Mouse (Mus musculus) lung, postnatal 0 days (tissue): ENCODE results near the gene D630003M21Rik. TPM values are rescaled to one million over a fixed set of nuclear protein-coding genes. Genes with fewer than 3 reads are reported as not detected.

ENCODE experiments used
- ATAC-seq: fragments of 200-750 bp; cut with Nextera tagmentation; 2 replicates; pipeline ENCODE4 v1.8.0; 2017; ENCODE audit warnings: moderate library complexity
- DNase-seq: peaks from one replicate; pipeline ENCODE4 v3.0.0-alpha.2; 2016; ENCODE audit warnings: low spot score
- H3K27ac ChIP-seq: fragments of 300-500 bp; sonication (generic); 2 replicates; pipeline ENCODE4 v1.5.1; 2014; ENCODE audit warnings: antibody characterized with exemption, mild to moderate bottlenecking, low read length, mixed read lengths
- H3K27me3 ChIP-seq: fragments of 300-500 bp; sonication (generic); replicated peaks from 2 replicates; pipeline ENCODE4 v1.6.1; 2014; ENCODE audit warnings: low read length, mixed read lengths; ENCODE audit not compliant: insufficient read depth
- H3K36me3 ChIP-seq: fragments of 300-500 bp; sonication (generic); 2 replicates; pipeline ENCODE4 v1.6.1; 2014; ENCODE audit warnings: low read length, mixed read lengths; ENCODE audit not compliant: insufficient read depth
- H3K4me1 ChIP-seq: fragments of 300-500 bp; sonication (generic); 2 replicates; pipeline ENCODE4 v1.6.1; 2014; ENCODE audit warnings: antibody characterized with exemption, low read depth, low read length, mixed read lengths; ENCODE audit not compliant: insufficient read depth
- H3K4me2 ChIP-seq: fragments of 300-500 bp; sonication (generic); replicated peaks from 2 replicates; pipeline ENCODE4 v1.6.1; 2014; ENCODE audit warnings: low read depth, mild to moderate bottlenecking, low read length, moderate library complexity, mixed read lengths
- H3K4me3 ChIP-seq: fragments of 300-500 bp; sonication (generic); 2 replicates; pipeline ENCODE4 v1.5.1; 2014; ENCODE audit warnings: low read depth, low read length
- H3K9ac ChIP-seq: fragments of 300-500 bp; sonication (generic); replicated peaks from 2 replicates; pipeline ENCODE4 v1.6.1; 2014; ENCODE audit warnings: low read depth, mild to moderate bottlenecking
- H3K9me3 ChIP-seq: fragments of 300-500 bp; sonication (generic); 2 replicates; pipeline ENCODE4 v1.6.1; 2016; ENCODE audit warnings: low read length, mixed read lengths
- CTCF ChIP-seq: IDR thresholded peaks from 2 replicates; pipeline ENCODE4 v1.5.1; 2016; ENCODE audit warnings: antibody characterized with exemption, mild to moderate bottlenecking
- EP300 ChIP-seq: IDR thresholded peaks from 2 replicates; pipeline ENCODE4 v1.6.1; 2016; ENCODE audit warnings: antibody characterized with exemption, mild to moderate bottlenecking, control low read depth
- WGBS: fragments of 180-500 bp; shearing (Covaris S2); extraction: QIAGEN DNeasy Blood & Tissue Kit; methylation state at CpG from one replicate; pipeline ENCODE4 v1.1.7; 2014; 5-methylcytosine and 5-hydroxymethylcytosine counted together
- polyA plus RNA-seq: library from polyadenylated mRNA; unstranded; fragments of >200 nt; fragmentation: Nextera tagmentation; extraction: Ambion mirVana; gene quantifications from 2 replicates; pipeline ENCODE4 v1.2.1, GENCODE M21; 2015

D630003M21Rik gene
- polyA plus RNA-seq, 1 experiment from 2014 or later: 0.85 TPM

GRCm38 (mm10) chr2:158154641-158155040, 74.4 kb downstream of the D630003M21Rik start:
- Histone ChIP-seq H3K9me3 (no peaks in the 10 kb centered on the region), H3K36me3 (no peaks in the 10 kb centered on the region), H3K9ac (no peak overlapping the region), H3K4me2 (no peak overlapping the region), H3K27me3 (no peaks in the 10 kb centered on the region), H3K4me3 (no peak overlapping the region), H3K27ac (no peak overlapping the region), H3K4me1 (peaks cover 4% of the 10 kb centered on the region; the same call in 1 of the 2 replicates)
- WGBS: 57% methylated on average over 8 of the region's 8 CpGs
- DNase-seq (no peak), ATAC-seq (no peak)
- TF ChIP-seq CTCF: no peak
- TF ChIP-seq EP300: no peak

- DNase-seq (peak; percentile 69), ATAC-seq (peak; percentile 71)
- Histone ChIP-seq H3K4me3 (peak overlapping the region; percentile 33), H3K9me3 (no peaks in the 10 kb centered on the region), H3K27me3 (no peaks in the 10 kb centered on the region), H3K9ac (no peak overlapping the region), H3K27ac (peak overlapping the region; percentile 60; the same call in 1 of the 2 replicates), H3K4me2 (peak overlapping the region; percentile 65), H3K4me1 (peaks cover 4% of the 10 kb centered on the region; the same call in 1 of the 2 replicates), H3K36me3 (no peaks in the 10 kb centered on the region)
- under 1% methylated on average over 22 of the region's 22 CpGs for WGBS
- TF ChIP-seq EP300 (peak; percentile 60; the same call in 1 of the 2 replicates), CTCF (no peak)
Observed at GRCm38 (mm10) chr2:158153728-158154343, 75.2 kb downstream of the D630003M21Rik start.

GRCm38 (mm10) chr2:158152685-158153309, 76.2 kb downstream of the D630003M21Rik start:
- Histone ChIP-seq H3K36me3 (no peaks in the 10 kb centered on the region), H3K27me3 (no peaks in the 10 kb centered on the region), H3K27ac (no peak overlapping the region), H3K4me1 (peaks cover 4% of the 10 kb centered on the region; the same call in 1 of the 2 replicates), H3K9ac (no peak overlapping the region), H3K4me2 (no peak overlapping the region), H3K4me3 (no peak overlapping the region), H3K9me3 (no peaks in the 10 kb centered on the region)
- TF ChIP-seq CTCF: no peak
- no peak for TF ChIP-seq EP300
- 41% methylated on average over 6 of the region's 6 CpGs for WGBS
- no peak for DNase-seq
- no peak for ATAC-seq

GRCm38 (mm10) chr2:158151077-158151476, 77.9 kb downstream of the D630003M21Rik start:
- H3K9ac ChIP-seq: no peak overlapping the region
- no peaks in the 10 kb centered on the region for H3K36me3 ChIP-seq
- ATAC-seq (no peak), DNase-seq (no peak)
- peaks cover 4% of the 10 kb centered on the region; the same call in 1 of the 2 replicates for H3K4me1 ChIP-seq
- H3K4me3 ChIP-seq: no peak overlapping the region
- TF ChIP-seq EP300: no peak
- TF ChIP-seq CTCF: peak; percentile 50
- H3K9me3 ChIP-seq: no peaks in the 10 kb centered on the region
- H3K27me3 ChIP-seq: no peaks in the 10 kb centered on the region
- 97% methylated on average over 3 of the region's 3 CpGs for WGBS
- no peak overlapping the region for H3K4me2 ChIP-seq
- H3K27ac ChIP-seq: no peak overlapping the region

- no peak overlapping the region for H3K4me2 ChIP-seq
- H3K9ac ChIP-seq: no peak overlapping the region
- DNase-seq (no peak), ATAC-seq (no peak)
- no peak overlapping the region for H3K27ac ChIP-seq
- H3K4me1 ChIP-seq: peaks cover 26% of the 10 kb centered on the region
- H3K4me3 ChIP-seq: no peak overlapping the region
- no peaks in the 10 kb centered on the region for H3K36me3 ChIP-seq
- no peaks in the 10 kb centered on the region for H3K9me3 ChIP-seq
- H3K27me3 ChIP-seq: no peaks in the 10 kb centered on the region
- TF ChIP-seq CTCF (no peak), EP300 (no peak)
- WGBS: 89% methylated on average over 8 of the region's 8 CpGs
Observed at GRCm38 (mm10) chr2:158146971-158147370, 82.1 kb downstream of the D630003M21Rik start.

GRCm38 (mm10) chr2:158146223-158146622, 82.8 kb downstream of the D630003M21Rik start, which contains the start of gene Tgm2:
Tgm2 (minus strand) TSS chr2:158146436.
- H3K9me3 ChIP-seq: no peaks in the 10 kb centered on the region
- ATAC-seq (peak; percentile 85), DNase-seq (peak; percentile 90)
- no peaks in the 10 kb centered on the region for H3K27me3 ChIP-seq
- peak within 1 kb of the TSS; percentile 51 for H3K4me3 ChIP-seq
- H3K27ac ChIP-seq: peak within 1 kb of the TSS; percentile 63
- H3K4me1 ChIP-seq: peaks cover 34% of the 10 kb centered on the region
- TF ChIP-seq EP300 (no peak), CTCF (peak; percentile 82)
- H3K4me2 ChIP-seq: peak within 1 kb of the TSS; percentile 70
- WGBS: 3% methylated on average over 26 of the region's 33 CpGs
- H3K9ac ChIP-seq: peak within 1 kb of the TSS; percentile 55
- no peaks in the 10 kb centered on the region for H3K36me3 ChIP-seq
